Mouse (Mus musculus) leukemia stem cell, adult 10-12 weeks (primary cell): Measurements from ENCODE around the gene Zfp804a. TPM values are rescaled to one million over a fixed set of nuclear protein-coding genes. Genes with fewer than 3 reads are reported as not detected.

ENCODE experiments used
- polyA plus RNA-seq: library from polyadenylated mRNA; stranded (reverse); fragments of >175 nt; gene quantifications from 2 replicates; pipeline ENCODE4 v1.2.3, GENCODE M21; 2012; ENCODE audit warnings: low replicate concordance

The Zfp804a gene
- polyA plus RNA-seq: not detected in 2 replicates

DNA sequence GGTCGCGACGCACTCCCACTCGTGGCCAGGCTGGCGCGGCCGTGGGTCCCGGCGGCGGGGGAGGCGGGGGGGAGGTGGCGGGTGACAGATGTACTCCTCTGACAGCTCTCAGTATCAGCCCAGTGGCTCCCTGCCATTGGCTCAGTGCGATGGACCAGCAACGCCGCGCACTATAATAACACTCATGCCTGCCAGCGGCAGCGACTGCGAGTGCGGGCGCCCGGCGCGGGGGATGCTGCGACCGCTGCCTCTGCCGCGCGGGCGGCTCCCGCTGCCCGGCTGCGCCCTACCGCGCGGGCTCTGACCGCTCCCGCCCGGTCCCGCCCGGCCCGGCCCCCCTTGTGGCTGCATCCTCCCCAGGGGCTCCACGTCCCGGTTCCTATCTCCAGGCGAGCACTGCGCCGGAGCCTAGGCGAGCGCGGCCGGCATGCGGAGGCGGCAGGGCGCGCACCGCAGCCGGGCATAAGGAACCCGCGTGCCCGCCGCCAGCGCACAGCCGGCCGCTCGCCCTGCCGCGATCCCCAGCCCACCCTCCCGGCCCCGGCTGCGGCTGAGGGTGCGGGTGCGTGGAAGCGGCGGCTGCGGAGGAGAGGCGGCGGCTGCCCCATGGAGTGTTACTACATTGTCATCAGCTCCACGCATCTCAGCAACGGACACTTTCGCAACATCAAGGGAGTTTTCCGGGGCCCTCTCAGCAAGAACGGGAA, at the start of gene Zfp804a:
Gene Zfp804a, plus strand, starts transcription at position 38 of the 707 bp plus-strand sequence.

